In genomic region chr15:25364160-25364818, GRCm38 (mm10) we compare ENCODE assay signal across 8 mouse cellular contexts. TPM values are rescaled to one million over a fixed set of nuclear protein-coding genes. Genes with fewer than 3 reads are reported as not detected.
DNase-seq lines count a peak whose midpoint lies in the region; ATAC-seq lines count a peak whose summit lies in the region.

No protein-coding gene starts in this region.

- no peaks in the 10 kb centered on the region for H3K9me3 ChIP-seq in heart, embryonic 10.5 days
- no peaks in the 10 kb centered on the region for H3K9me3 ChIP-seq in kidney, embryonic 16.5 days (ENCODE audit: low read length)
- no peaks in the 10 kb centered on the region for H3K9me3 ChIP-seq in midbrain, embryonic 11.5 days (ENCODE audit: control insufficient read depth, low read length)

- peak overlapping the region; percentile 74 for H3K9ac ChIP-seq in kidney, embryonic 16.5 days (replicated peaks; ENCODE audit: low read length)
- H3K9ac ChIP-seq in midbrain, embryonic 11.5 days (ENCODE audit: low read length) = peak overlapping the region; percentile 61

- peak overlapping the region; percentile 88 for H3K27ac ChIP-seq in heart, embryonic 10.5 days
- 0 out of 2 replicates have a peak overlapping the region, but pooled peaks have one; percentile 20 for H3K27ac ChIP-seq in kidney, embryonic 16.5 days (ENCODE audit: low read length)
- peak overlapping the region; percentile 58 for H3K27ac ChIP-seq in midbrain, embryonic 11.5 days (ENCODE audit: low read depth, low read length)

- H3K4me1 ChIP-seq in heart, embryonic 10.5 days = peaks cover 8% of the 10 kb centered on the region; the same call in 1 of the 2 replicates
- H3K4me1 ChIP-seq in kidney, embryonic 16.5 days (ENCODE audit: insufficient read depth, low read length) = 0 out of 2 replicates have a peak, but pooled peaks cover 4% of the 10 kb centered on the region
- H3K4me1 ChIP-seq in midbrain, embryonic 11.5 days (ENCODE audit: control insufficient read depth, insufficient read depth, low read length) = peaks cover 46% of the 10 kb centered on the region

- H3K4me2 ChIP-seq in kidney, embryonic 16.5 days (replicated peaks; ENCODE audit: low read depth, low read length) = peak overlapping the region; percentile 77
- peak overlapping the region; percentile 37 for H3K4me2 ChIP-seq in midbrain, embryonic 11.5 days

- ATAC-seq in kidney, embryonic 16.5 days (ENCODE audit: low FRiP score, low TSS enrichment) = peak; percentile 87
- peak; percentile 51 for ATAC-seq in midbrain, embryonic 11.5 days (ENCODE audit: low FRiP score)

- no peaks in the 10 kb centered on the region for H3K36me3 ChIP-seq in heart, embryonic 10.5 days
- no peaks in the 10 kb centered on the region; the same call in 1 of the 2 replicates for H3K36me3 ChIP-seq in kidney, embryonic 16.5 days (ENCODE audit: insufficient read depth, low read length)
- peaks cover 2% of the 10 kb centered on the region; the same call in 1 of the 2 replicates for H3K36me3 ChIP-seq in midbrain, embryonic 11.5 days (ENCODE audit: control insufficient read depth, insufficient read depth, low read length)

- DNase-seq in gastrocnemius, postnatal 10 days = peak; percentile 21
- no peak for DNase-seq in gastrocnemius, adult 18-20 months (ENCODE audit: low spot score)
- peak; percentile 3 for DNase-seq in adrenal gland, adult 8-10 months
- no peak for DNase-seq in heart, embryonic 10.5 days (ENCODE audit: low spot score)
- DNase-seq in midbrain, embryonic 11.5 days (ENCODE audit: low spot score, missing footprints) = no peak
- DNase-seq in testis, postnatal 14 days (ENCODE audit: low spot score) = peak; percentile 76
- DNase-seq in frontal cortex, postnatal 25 days (ENCODE audit: low spot score in 2 of 2) = no peak

- H3K27me3 ChIP-seq in heart, embryonic 10.5 days (ENCODE audit: insufficient read depth, poor library complexity, severe bottlenecking) = no peaks in the 10 kb centered on the region
- H3K27me3 ChIP-seq in kidney, embryonic 16.5 days (ENCODE audit: insufficient read depth, low read length) = no peaks in the 10 kb centered on the region
- H3K27me3 ChIP-seq in midbrain, embryonic 11.5 days (ENCODE audit: control insufficient read depth, insufficient read depth, low read length) = no peaks in the 10 kb centered on the region

- peak overlapping the region; percentile 58 for H3K4me3 ChIP-seq in heart, embryonic 10.5 days
- H3K4me3 ChIP-seq in kidney, embryonic 16.5 days (ENCODE audit: low read length) = peak overlapping the region; percentile 50
- peak overlapping the region; percentile 16 for H3K4me3 ChIP-seq in midbrain, embryonic 11.5 days (ENCODE audit: low read depth, low read length)

- WGBS in heart, embryonic 10.5 days = 15% methylated on average over 97 of the region's 97 CpGs
- 12% methylated on average over 76 of the region's 97 CpGs for WGBS in kidney, embryonic 16.5 days
- WGBS in midbrain, embryonic 11.5 days = 7% methylated on average over 68 of the region's 97 CpGs

RNA-seq across cellular contexts. Expression of gene Basp1, which starts 49.3 kb away (rescaled TPM):
- total RNA-seq in gastrocnemius, postnatal 10 days (2021) = 10 to 100 TPM; 17.4 to 20.5 TPM
- total RNA-seq in gastrocnemius, adult 18-20 months (2021) = 1 to 10 TPM in 1 of 2 experiments, under 1 TPM in 1; 0.71 to 1.9 TPM
- total RNA-seq in adrenal gland, adult 8-10 months (2022) = 1 to 10 TPM; 3.1 to 4.9 (median 3.6) TPM
- polyA plus RNA-seq in heart, embryonic 10.5 days (2016; fragmentation: Nextera tagmentation; extraction: Ambion mirVana) = 8.8 and 22.0 TPM in 2 replicates
- 14.5 and 15.4 TPM in 2 replicates for polyA plus RNA-seq in kidney, embryonic 16.5 days (2015; fragmentation: Nextera tagmentation; extraction: Ambion mirVana)
- polyA plus RNA-seq in midbrain, embryonic 11.5 days (2014; fragmentation: Nextera tagmentation; extraction: Ambion mirVana) = 186 and 217 TPM in 2 replicates

Comparison
In these comparisons a context has a peak if more than half of its experiments do, and no peak if none do; other contexts are left out.
1. DNase-seq: peak in gastrocnemius, postnatal 10 days (single experiment), adrenal gland, adult 8-10 months (single experiment) and testis, postnatal 14 days (single experiment); none in gastrocnemius, adult 18-20 months (single experiment), heart, embryonic 10.5 days (single experiment), midbrain, embryonic 11.5 days (single experiment) and frontal cortex, postnatal 25 days (0 of 2).
2. H3K27ac ChIP-seq: peak in every context shown above with its lines; median percentile 88 in heart, embryonic 10.5 days; 58 in midbrain, embryonic 11.5 days; 20 in kidney, embryonic 16.5 days.
3. Peak in every context shown above with its lines, with median percentiles within 50 percentile points of each other: H3K4me3 ChIP-seq.